Mouse (Mus musculus) G1E (cell line): Measurements from ENCODE around the gene Tmprss9. TPM values are rescaled to one million over a fixed set of nuclear protein-coding genes. Genes with fewer than 3 reads are reported as not detected.

Experiments used
- ATAC-seq: 2 replicates; pipeline ENCODE4 v1.8.0; 2016; ENCODE audit warnings: mild to moderate bottlenecking; ENCODE audit not compliant: insufficient number of reproducible peaks, poor library complexity, low FRiP score, severe bottlenecking; ENCODE audit errors: extremely low read depth
- DNase-seq: peaks from one replicate; pipeline ENCODE4 v3.0.0; 2012; ENCODE audit warnings: low spot score
- H3K27me3 ChIP-seq: 2 replicates; pipeline ENCODE4 v1.6.1; 2012; ENCODE audit warnings: mild to moderate bottlenecking, low read length, inconsistent platforms; ENCODE audit not compliant: insufficient read depth
- H3K36me3 ChIP-seq: replicated peaks from 2 replicates; pipeline ENCODE3; 2012; ENCODE audit warnings: mild to moderate bottlenecking, inconsistent platforms
- H3K4me1 ChIP-seq: 2 replicates; pipeline ENCODE4 v1.6.1; 2012; ENCODE audit warnings: low read depth, low read length, inconsistent platforms, mixed read lengths; ENCODE audit not compliant: insufficient read depth
- H3K4me3 ChIP-seq: 2 replicates; pipeline ENCODE4 v1.5.1; 2012; ENCODE audit warnings: low read depth, mild to moderate bottlenecking, inconsistent platforms, low read length, moderate library complexity, mixed read lengths
- H3K9me3 ChIP-seq: replicated peaks from 2 replicates; pipeline ENCODE4 v1.6.1; 2012; ENCODE audit warnings: inconsistent platforms
- CTCF ChIP-seq: IDR thresholded peaks from 2 replicates; pipeline ENCODE4 v1.5.1; 2012; ENCODE audit warnings: low read depth, low read length, inconsistent platforms, mixed read lengths
- GATA1 ChIP-seq: IDR thresholded peaks from 2 replicates; pipeline ENCODE4 v1.6.1; 2012; ENCODE audit warnings: borderline replicate concordance, low read length, inconsistent platforms, mixed read lengths
- GATA2 ChIP-seq: IDR thresholded peaks from 2 replicates; pipeline ENCODE4 v1.6.1; 2012; ENCODE audit warnings: low read depth, low read length, inconsistent platforms, borderline replicate concordance
- POLR2AphosphoS5 ChIP-seq: IDR thresholded peaks from 2 replicates; pipeline ENCODE4 v1.6.1; 2012; ENCODE audit warnings: low read depth, low read length, inconsistent platforms; ENCODE audit not compliant: insufficient replicate concordance
- TAL1 ChIP-seq: conservative IDR thresholded peaks from 2 replicates; pipeline ENCODE4 v1.6.1; 2012; ENCODE audit warnings: low read depth, low read length, inconsistent platforms, mixed read lengths
- polyA plus RNA-seq: library from polyadenylated mRNA; stranded (reverse); fragments of >175 nt; gene quantifications from 2 replicates; pipeline ENCODE4 v1.2.3, GENCODE M21; 2012
- total RNA-seq, 2 experiments: library from RNA; stranded (forward) in 1 of 2; stranded (reverse) in 1 of 2; fragments of 200-1000 nt in 1 of 2; fragments of >200 nt in 1 of 2; fragmentation: Nextera tagmentation in 1 of 2; gene quantifications; 2 replicates each; pipeline ENCODE4 v1.2.3; 2014 to 2017

Tmprss9 gene
- total and polyA plus RNA-seq, 3 experiments, result 0.02 to 0.05 TPM; not detected in 1

- Histone ChIP-seq H3K27me3 (peaks cover 69% of the 10 kb centered on the region), H3K36me3 (no peaks in the 10 kb centered on the region), H3K9me3 (no peaks in the 10 kb centered on the region), H3K4me1 (peaks cover 14% of the 10 kb centered on the region), H3K4me3 (no peak overlapping the region)
- ATAC-seq, result no peak
- no peak for DNase-seq
- TF ChIP-seq POLR2AphosphoS5 (no peak), GATA2 (no peak), GATA1 (no peak), CTCF (no peak), TAL1 (no peak)
These were observed 39.7 kb downstream of the Tmprss9 start for GRCm38 (mm10) chr10:80911354-80911753.

GRCm38 (mm10) chr10:80911891-80912290 lies 40.2 kb downstream of the Tmprss9 start:
- no peak for TF ChIP-seq GATA2
- no peak for TF ChIP-seq CTCF
- no peak for TF ChIP-seq POLR2AphosphoS5
- H3K36me3 ChIP-seq, result no peaks in the 10 kb centered on the region
- ATAC-seq (no peak), DNase-seq (no peak)
- H3K4me3 ChIP-seq, result no peak overlapping the region
- H3K9me3 ChIP-seq, result no peaks in the 10 kb centered on the region
- peaks cover 14% of the 10 kb centered on the region for H3K4me1 ChIP-seq
- H3K27me3 ChIP-seq, result peaks cover 74% of the 10 kb centered on the region

GRCm38 (mm10) chr10:80913364-80914011 lies 41.8 kb downstream of the Tmprss9 start:
- Histone ChIP-seq H3K9me3 (no peaks in the 10 kb centered on the region; the same call in 1 of the 2 replicates), H3K4me1 (peaks cover 21% of the 10 kb centered on the region), H3K27me3 (peaks cover 75% of the 10 kb centered on the region), H3K36me3 (no peaks in the 10 kb centered on the region), H3K4me3 (no peak overlapping the region)
- ATAC-seq (no peak), DNase-seq (no peak)
- TF ChIP-seq POLR2AphosphoS5 (no peak), GATA1 (no peak), CTCF (no peak), TAL1 (no peak), GATA2 (no peak)

- ATAC-seq (no peak), DNase-seq (no peak)
- Histone ChIP-seq H3K27me3 (peaks cover 75% of the 10 kb centered on the region), H3K4me1 (peaks cover 21% of the 10 kb centered on the region), H3K36me3 (no peaks in the 10 kb centered on the region), H3K9me3 (no peaks in the 10 kb centered on the region; the same call in 1 of the 2 replicates), H3K4me3 (no peak overlapping the region)
- no peak for TF ChIP-seq POLR2AphosphoS5
- TF ChIP-seq CTCF, result no peak
- TF ChIP-seq GATA1, result no peak
- no peak for TF ChIP-seq GATA2
- TF ChIP-seq TAL1, result no peak
These were observed 42.6 kb downstream of the Tmprss9 start for GRCm38 (mm10) chr10:80914253-80914656.

GRCm38 (mm10) chr10:80915260-80915659 lies 43.6 kb downstream of the Tmprss9 start:
- H3K27me3 ChIP-seq, result peaks cover 74% of the 10 kb centered on the region
- no peaks in the 10 kb centered on the region for H3K36me3 ChIP-seq
- ATAC-seq (no peak), DNase-seq (no peak)
- TF ChIP-seq GATA1 (no peak), POLR2AphosphoS5 (no peak), GATA2 (no peak), CTCF (no peak), TAL1 (no peak)
- H3K9me3 ChIP-seq, result no peaks in the 10 kb centered on the region; the same call in 1 of the 2 replicates
- peaks cover 21% of the 10 kb centered on the region for H3K4me1 ChIP-seq
- no peak overlapping the region for H3K4me3 ChIP-seq

GRCm38 (mm10) chr10:80915736-80916135 lies 44.1 kb downstream of the Tmprss9 start:
- no peak for TF ChIP-seq POLR2AphosphoS5
- TF ChIP-seq TAL1, result no peak
- TF ChIP-seq GATA1, result no peak
- TF ChIP-seq GATA2, result no peak
- no peak for TF ChIP-seq CTCF
- Histone ChIP-seq H3K27me3 (peaks cover 72% of the 10 kb centered on the region), H3K36me3 (no peaks in the 10 kb centered on the region), H3K4me3 (no peak overlapping the region), H3K4me1 (peaks cover 21% of the 10 kb centered on the region), H3K9me3 (no peaks in the 10 kb centered on the region; the same call in 1 of the 2 replicates)
- ATAC-seq, result no peak
- no peak for DNase-seq

GRCm38 (mm10) chr10:80917336-80917778 lies 45.7 kb downstream of the Tmprss9 start:
- DNase-seq (no peak), ATAC-seq (no peak)

More at GRCm38 (mm10) chr10:80917336-80917778, 45.7 kb downstream of the Tmprss9 start:
- TF ChIP-seq GATA1, result no peak
- TF ChIP-seq POLR2AphosphoS5, result no peak
- TF ChIP-seq CTCF, result no peak
- no peak for TF ChIP-seq TAL1
- no peak for TF ChIP-seq GATA2
- Histone ChIP-seq H3K27me3 (peaks cover 69% of the 10 kb centered on the region), H3K36me3 (no peaks in the 10 kb centered on the region), H3K4me3 (peak overlapping the region; percentile 51), H3K4me1 (peaks cover 21% of the 10 kb centered on the region), H3K9me3 (no peaks in the 10 kb centered on the region; the same call in 1 of the 2 replicates)
